In genomic region chr8:84039050-84039449, GRCm38 (mm10) we compare ENCODE assay signal across 9 mouse cellular contexts. TPM values are rescaled to one million over a fixed set of nuclear protein-coding genes. Genes with fewer than 3 reads are reported as not detected.
A peak's percentile ranks its signal among the peaks of the same experiment; 100 is the strongest.
DNase-seq lines count a peak whose midpoint lies in the region; ATAC-seq and TF ChIP-seq lines count a peak whose summit lies in the region.
"Had no signal": no experiment of that assay in that cellular context is flagged by ENCODE, and none has a peak within 500 bp of the region (broad histone marks: within the 10 kb centered on the region; RNA-seq: fewer than 3 reads in every experiment).

No protein-coding gene starts in this region.

- POLR2A ChIA-PET in Patski (lab: Charles Lee) = no interaction called here

- CTCF ChIA-PET in Patski (lab: Charles Lee) = interaction anchor here (0.6 to 2.0 kb wide), 10 partner anchors 15 to 149 kb away, joined by 3 to 6 read pairs (median 4); partner anchors contain the start of gene Rfx1

- ATAC-seq in Patski = no peak

- no peaks in the 10 kb centered on the region for H3K27me3 ChIP-seq in Patski

- in situ Hi-C loops in Patski (cut with MboI; ENCODE audit: low pct_unique_long_range_greater_than_20kb) = loop anchor here (5.0 kb wide), 1 partner anchor 133 kb away; no protein-coding TSS in a partner anchor

- DNase-seq in B cell, adult 2 months = peak; percentile 86 to 87
- peak; percentile 33 for DNase-seq in Patski (ENCODE audit: low read depth, low spot score)
- peak; percentile 88 to 90 for DNase-seq in cerebellum, postnatal 14 days
- peak; percentile 60 to 69 for DNase-seq in gastrocnemius, adult 8-10 months (ENCODE audit: low spot score in 2 of 2)
- peak; percentile 81 for DNase-seq in layer of hippocampus, adult 11-12 months (ENCODE audit: low spot score)
- peak; percentile 85 for DNase-seq in lung, postnatal 10 days
- DNase-seq in right cerebral cortex, adult 2 months (ENCODE audit: low spot score in 2 of 2) = peak; percentile 78
- peak; percentile 57 to 76 for DNase-seq in urinary bladder, postnatal 4 days (ENCODE audit: low spot score in 2 of 2)

- TF ChIP-seq CTCF in Patski (IDR thresholded peaks at IDR 0.05) = peak; percentile 92

RNA-seq across cellular contexts. Expression of gene Il27ra, which starts 3.3 kb away (rescaled TPM):
- polyA plus RNA-seq in Patski (2021) = 0.18 TPM
- under 1 TPM; 0.27 to 0.56 (median 0.43) TPM for total RNA-seq in gastrocnemius, adult 8-10 months (2022)

RNA-seq across cellular contexts. Expression of gene Rln3, which starts 5.8 kb away (rescaled TPM):
- not detected for polyA plus RNA-seq in Patski (2021)
- not detected for total RNA-seq in gastrocnemius, adult 8-10 months (2022)
- polyA plus RNA-seq: heart, embryonic 13.5 days had no signal

RNA-seq across cellular contexts. Expression of gene Palm3, which starts 17.8 kb away (rescaled TPM):
- polyA plus RNA-seq in Patski (2021) = 48.0 TPM
- total RNA-seq in gastrocnemius, adult 8-10 months (2022) = under 1 TPM in 2 of 4 experiments, not detected in 2; 0.11 to 0.16 TPM

RNA-seq across cellular contexts. Expression of gene Gm10643, which starts 25.9 kb away (rescaled TPM):
- 3.1 TPM for polyA plus RNA-seq in Patski (2021)
- total RNA-seq in gastrocnemius, adult 8-10 months (2022) = 1 to 10 TPM in 2 of 4 experiments, under 1 TPM in 2; 0.77 to 1.4 (median 1.1) TPM

RNA-seq across cellular contexts. Expression of gene 2210011C24Rik, which starts 27.1 kb away (rescaled TPM):
- 4.9 TPM for polyA plus RNA-seq in Patski (2021)
- 1 to 10 TPM; 1.1 to 3.9 (median 2.5) TPM for total RNA-seq in gastrocnemius, adult 8-10 months (2022)
- polyA plus RNA-seq: heart, embryonic 13.5 days had no signal

Comparison
In these comparisons a context has a peak if more than half of its experiments do, and no peak if none do; other contexts are left out.
1. DNase-seq: peak in every context shown above with its lines; median percentile 89 in cerebellum, postnatal 14 days; 86 in B cell, adult 2 months; 85 in lung, postnatal 10 days; 81 in layer of hippocampus, adult 11-12 months; 78 in right cerebral cortex, adult 2 months; 66 in urinary bladder, postnatal 4 days; 64 in gastrocnemius, adult 8-10 months; 33 in Patski.